Mouse (Mus musculus): ENCODE data around the gene Rab25.

Rab25 gene

DNA sequence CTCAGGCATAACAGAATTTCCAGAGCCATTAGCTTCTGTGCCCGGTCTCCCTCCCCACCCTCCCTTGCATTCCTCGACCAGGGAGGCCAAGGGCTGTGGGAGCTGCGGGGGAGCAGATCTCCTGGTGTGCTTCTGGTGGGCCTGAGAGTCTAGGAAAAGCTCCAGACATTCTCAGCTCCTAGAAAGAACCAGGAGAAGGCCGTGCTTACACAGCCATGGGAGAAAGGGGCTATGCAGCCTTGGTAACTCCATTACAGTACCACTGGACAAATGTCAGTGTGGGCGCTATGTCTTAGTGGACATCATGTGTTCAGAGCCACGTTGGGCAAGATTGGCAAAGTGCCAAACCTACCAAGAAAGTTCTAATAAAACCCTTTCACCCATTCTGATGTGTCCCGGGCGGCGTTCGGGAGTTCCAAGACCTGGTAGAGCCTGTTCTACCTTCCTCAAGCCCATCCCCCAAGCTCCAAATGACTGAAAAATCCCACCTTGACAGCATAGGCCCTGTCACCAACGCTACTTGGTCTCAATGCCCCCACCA lies 46.0 kb downstream of the Rab25 start:
- peak; percentile 76 for DNase-seq

GRCm38 (mm10) chr3:88501366-88502030 lies 46.6 kb downstream of the Rab25 start:
- no peak for DNase-seq

DNA sequence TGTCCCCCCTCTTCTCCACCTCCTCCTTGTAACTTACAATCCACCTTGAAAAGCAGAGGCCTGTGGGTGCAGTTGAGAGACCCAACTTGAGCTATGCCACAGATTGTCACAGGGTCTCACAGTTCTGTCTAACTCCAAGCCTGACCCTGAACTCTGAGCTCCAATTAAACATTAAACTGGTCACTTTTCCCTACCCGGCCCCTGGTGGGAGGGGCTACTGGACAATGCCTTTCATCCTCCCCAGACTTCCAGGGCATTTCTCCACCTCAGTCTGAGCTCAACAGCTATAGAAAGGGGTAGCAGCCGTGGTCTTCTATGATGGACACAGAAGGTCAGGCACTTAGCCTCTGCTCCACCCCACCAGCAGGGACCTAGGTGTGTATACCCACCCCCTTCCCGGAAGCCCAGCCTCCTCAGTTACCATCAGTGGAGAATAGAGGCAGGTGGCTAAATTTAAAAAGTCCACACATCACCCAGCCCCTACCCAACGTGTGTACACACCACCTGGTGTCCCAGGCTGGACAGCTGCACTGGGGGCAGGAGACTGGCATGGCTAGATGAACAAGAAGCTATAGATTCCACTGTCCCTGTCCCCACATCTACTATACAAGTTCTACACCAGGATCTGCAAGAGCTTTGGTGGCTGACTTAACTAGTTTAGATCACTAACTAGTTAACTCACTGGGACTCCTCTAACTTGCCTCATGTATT lies 47.3 kb downstream of the Rab25 start:
- DNase-seq, result no peak

DNA sequence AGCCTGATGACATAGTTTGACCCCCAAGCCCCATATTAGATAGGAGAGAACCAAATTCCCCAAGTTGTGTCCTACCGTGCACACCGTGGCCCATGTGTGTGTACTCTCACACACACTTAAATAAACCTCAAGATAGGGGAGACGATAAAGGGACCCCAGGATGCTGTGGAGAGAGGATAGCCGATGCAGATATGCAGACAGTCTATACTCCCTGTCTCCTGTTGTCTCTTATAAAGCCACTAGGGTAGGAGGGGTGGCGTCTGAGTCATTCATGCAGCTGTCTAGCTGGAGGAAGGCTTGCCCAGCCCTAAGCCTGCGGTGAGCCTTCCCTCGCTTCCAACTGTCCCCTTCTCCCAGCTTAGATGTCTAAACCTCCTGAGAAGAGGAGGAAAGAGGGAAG lies 48.0 kb downstream of the Rab25 start:
- DNase-seq, result no peak

GRCm38 (mm10) chr3:88499580-88499979 lies 48.5 kb downstream of the Rab25 start:
- DNase-seq, result no peak

DNA sequence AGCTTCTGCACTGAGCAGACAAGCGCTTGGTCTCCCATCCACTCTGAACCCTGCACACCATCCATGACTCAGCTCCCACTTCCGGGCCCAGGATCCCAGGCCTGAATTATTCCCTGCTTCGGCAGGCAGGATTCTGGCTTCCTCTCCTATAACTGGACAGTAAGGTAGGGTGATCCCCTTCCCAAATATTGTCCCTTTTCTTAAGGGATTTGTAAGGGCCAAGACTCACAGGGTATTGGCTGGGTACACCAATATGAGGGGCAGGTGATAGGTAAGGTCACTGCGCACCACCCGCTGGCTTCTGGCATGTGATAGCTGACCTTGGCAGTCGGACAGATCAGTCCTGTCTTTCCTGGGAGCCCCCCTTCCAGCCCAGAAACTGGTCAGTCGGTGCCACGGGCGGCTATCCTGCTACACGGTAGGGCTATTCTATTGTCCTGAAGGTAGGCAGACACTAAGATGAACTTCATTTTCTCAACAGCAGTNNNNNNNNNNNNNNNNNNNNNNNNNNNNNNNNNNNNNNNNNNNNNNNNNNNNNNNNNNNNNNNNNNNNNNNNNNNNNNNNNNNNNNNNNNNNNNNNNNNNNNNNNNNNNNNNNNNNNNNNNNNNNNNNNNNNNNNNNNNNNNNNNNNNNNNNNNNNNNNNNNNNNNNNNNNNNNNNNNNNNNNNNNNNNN lies 52.2 kb downstream of the Rab25 start:
- DNase-seq, result no peak

GRCm38 (mm10) chr3:88494836-88495628 lies 53.1 kb downstream of the Rab25 start:
- peak; percentile 82 for DNase-seq

GRCm38 (mm10) chr3:88493706-88494582 lies 54.2 kb downstream of the Rab25 start:
- no peak for DNase-seq

All from lung, postnatal 36 days (tissue).